Mouse (Mus musculus) gastrocnemius, postnatal 10 days (tissue): ENCODE data around the gene Cyp46a1. TPM values are rescaled to one million over a fixed set of nuclear protein-coding genes. Genes with fewer than 3 reads are reported as not detected.

Experiments
- DNase-seq: peaks from one replicate; pipeline ENCODE4 v3.0.0; 2021; ENCODE audit warnings: mixed read lengths
- total RNA-seq, 2 experiments: library from RNA; stranded (reverse); gene quantifications; 2 replicates each; pipeline ENCODE4 v1.2.3; 2021

Gene Cyp46a1
- total RNA-seq, 2 experiments from 2014 or later: 1.1 to 1.5 TPM

DNA sequence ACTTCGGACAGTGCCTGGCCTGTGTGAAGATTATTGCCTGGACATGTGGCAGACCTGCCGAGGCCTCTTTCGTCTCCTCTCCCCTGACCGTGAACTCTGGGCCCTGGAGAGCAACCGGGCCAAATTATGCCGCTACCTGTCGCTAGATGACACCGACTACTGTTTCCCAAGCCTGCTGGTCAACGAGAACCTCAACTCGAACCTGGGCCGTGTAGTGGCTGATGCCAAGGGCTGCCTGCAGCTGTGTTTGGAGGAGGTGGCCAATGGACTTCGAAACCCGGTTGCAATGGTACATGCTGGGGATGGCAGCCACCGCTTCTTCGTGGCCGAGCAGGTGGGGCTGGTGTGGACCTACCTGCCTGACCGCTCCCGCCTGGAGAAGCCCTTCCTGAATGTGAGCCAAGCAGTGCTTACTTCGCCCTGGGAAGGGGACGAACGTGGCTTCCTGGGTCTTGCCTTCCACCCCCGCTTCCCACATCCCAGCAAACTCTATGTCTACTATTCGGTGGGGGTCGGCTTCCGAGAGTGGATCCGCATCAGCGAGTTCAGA is 22.4 kb upstream of the Cyp46a1 start:
- DNase-seq: no peak

DNA sequence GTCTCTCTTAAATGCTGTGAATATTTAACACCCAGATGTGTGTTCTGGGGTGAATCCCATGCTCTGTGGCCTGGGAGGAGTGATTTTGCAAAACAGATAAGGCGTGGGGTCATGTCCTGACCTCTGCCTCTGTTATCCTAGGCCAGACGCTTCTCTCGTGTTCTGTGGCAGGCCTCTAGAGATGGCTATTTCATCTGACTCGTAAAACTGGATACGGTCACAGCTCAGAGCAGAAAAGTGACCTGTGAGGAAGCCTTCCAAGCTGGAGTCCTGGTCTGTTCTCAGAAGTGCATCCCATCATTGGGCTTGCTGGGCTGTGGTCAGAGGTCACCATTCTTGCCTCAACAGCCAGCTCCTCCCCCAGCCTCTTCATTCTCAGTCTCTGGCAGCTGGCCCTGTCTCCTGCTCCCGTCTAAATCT is 21.7 kb upstream of the Cyp46a1 start:
- no peak for DNase-seq

DNA sequence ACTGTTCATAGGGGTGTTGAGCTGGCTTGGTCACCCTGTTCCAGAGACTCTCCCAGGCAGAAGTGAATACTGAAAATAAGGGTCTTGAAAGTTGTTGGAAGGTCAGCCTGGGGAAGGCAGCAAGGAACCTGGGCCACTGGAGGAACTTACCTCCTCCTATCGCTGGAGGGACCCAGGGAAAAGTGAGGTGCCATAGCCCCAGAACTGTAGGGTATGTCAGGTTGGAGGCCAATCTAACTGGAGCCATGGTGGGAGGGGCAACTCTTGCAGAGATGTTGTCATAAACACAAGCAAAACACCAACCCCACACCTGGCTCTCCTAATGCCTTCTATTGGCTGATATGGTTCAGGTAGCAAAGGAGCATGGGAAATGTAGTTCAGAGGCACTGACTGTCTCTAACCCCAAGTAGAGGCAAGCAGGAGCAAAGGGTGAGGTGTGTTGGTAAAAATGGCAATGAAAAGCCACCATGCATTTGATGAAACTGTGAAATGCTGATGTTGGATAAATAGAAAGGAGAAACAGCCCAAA is 20.9 kb upstream of the Cyp46a1 start:
- DNase-seq: no peak

GRCm38 (mm10) chr12:108315818-108316217 is 18.4 kb upstream of the Cyp46a1 start:
- DNase-seq: no peak

DNA sequence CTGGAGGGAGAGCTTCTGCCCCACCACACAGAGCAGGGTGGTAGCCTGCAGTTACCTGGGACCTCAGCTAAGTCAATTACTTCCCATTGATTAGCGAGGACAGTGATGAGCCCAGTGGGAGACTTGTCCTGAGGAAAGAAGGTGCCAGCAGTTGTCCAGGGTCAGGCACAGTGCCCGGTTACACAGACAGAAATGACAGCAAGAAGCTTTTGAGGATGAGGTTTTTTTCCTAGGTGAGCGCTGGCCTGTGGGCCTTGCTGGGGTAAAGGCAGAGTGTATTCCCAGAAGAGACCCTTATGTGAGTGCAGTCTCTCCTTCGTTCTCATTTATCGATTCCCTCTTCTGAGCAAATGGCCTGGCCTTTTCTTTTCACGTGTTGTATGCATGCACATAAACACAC is 17.5 kb upstream of the Cyp46a1 start:
- no peak for DNase-seq

DNA sequence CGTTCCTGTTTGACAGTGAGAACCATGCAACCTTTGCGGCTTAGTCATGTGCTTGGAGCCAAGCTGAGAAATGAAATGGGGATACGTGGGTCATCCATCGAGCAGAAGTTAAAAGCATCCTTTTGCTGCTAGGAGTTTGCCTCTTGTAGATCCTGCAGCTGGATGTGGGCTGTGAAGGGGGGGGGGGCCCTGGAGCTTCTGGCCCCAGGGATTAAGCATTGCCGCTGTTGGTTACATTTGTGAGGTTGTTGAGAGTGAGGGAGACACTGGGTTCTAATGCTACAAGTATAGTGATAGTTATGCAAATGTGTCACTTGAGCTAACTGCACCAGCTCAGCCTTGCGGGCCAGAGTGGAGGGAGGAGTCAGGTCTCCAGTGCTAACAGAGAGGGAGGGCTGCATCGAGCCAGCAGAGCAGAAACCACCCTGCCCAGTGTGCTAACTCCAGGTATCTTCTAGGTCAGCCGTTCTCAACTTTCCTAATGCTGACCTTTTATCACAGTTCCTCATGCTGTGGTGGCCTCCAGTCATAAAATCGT is 16.9 kb upstream of the Cyp46a1 start:
- no peak for DNase-seq

- no peak for DNase-seq
Measured at GRCm38 (mm10) chr12:108317826-108318430, 16.3 kb upstream of the Cyp46a1 start.

GRCm38 (mm10) chr12:108318499-108318898 is 15.7 kb upstream of the Cyp46a1 start:
- DNase-seq: no peak

DNA sequence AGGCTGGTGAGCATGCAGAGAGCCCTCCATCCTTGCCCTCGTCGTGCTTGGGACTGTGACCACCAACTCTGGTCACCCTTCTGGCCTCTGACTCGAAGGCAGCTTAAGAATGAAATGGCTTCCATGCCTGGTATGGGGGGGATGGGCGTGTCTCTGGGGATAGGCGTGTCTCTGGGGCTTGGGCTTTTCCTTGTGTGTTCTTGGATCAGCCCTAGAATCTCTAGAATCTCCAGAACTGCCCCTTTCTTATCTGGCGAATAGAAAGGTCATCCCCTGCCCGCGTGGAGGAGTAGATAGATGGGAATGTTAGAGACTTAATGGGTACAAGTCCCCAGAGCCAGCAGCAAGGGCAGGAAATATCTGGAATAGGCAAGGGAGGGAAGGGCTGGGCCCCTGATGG is 14.1 kb upstream of the Cyp46a1 start:
- no peak for DNase-seq

DNA sequence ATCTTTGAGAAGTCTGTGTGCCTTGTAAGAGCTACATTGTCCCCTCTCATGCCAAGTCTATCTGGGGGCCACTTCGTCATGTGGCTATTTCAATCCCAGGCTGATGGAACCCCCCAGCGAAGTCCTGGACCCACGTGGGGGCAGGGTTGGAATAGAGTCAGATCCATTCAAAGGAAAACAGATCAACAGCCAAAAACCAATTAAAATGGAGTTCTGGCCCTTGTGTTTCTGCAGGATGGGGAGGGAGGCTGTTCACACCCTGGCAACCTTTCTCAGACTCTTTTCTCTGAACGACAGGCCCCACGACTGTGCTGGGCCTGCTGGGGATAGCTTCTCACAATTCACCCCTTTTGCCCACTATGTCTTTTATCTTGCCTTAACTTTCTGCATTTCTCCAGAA is 7.8 kb upstream of the Cyp46a1 start:
- DNase-seq: no peak

- DNase-seq: peak; percentile 39
Measured at GRCm38 (mm10) chr12:108327889-108328491, 6.2 kb upstream of the Cyp46a1 start.

- peak; percentile 89 for DNase-seq
Measured at GRCm38 (mm10) chr12:108333056-108333455, 1.1 kb upstream of the Cyp46a1 start.

- DNase-seq: no peak
Measured at GRCm38 (mm10) chr12:108333481-108333882, 699 bp upstream of the Cyp46a1 start.

DNA sequence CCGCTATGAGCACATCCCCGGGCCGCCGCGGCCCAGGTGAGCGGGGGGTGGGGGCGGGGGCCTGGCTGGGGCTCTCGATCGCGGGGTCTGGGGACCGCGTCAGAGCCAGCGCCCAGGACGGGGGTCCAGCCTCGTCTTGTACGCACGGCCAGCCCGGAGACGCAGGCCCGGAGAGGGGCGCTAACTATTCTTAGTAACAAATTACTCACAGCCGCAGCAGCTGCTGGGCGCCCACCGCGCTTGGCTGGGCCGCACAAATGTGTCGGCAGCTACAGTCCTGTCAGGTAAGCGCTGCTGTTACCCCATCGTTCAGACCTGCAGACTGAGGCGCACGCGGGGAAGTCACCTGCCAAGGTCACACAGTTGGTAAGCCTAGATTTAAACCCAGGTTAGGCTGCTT is 348 bp downstream of the Cyp46a1 start:
- DNase-seq: no peak

GRCm38 (mm10) chr12:108338572-108339190 is 4.5 kb downstream of the Cyp46a1 start:
- DNase-seq: no peak

DNA sequence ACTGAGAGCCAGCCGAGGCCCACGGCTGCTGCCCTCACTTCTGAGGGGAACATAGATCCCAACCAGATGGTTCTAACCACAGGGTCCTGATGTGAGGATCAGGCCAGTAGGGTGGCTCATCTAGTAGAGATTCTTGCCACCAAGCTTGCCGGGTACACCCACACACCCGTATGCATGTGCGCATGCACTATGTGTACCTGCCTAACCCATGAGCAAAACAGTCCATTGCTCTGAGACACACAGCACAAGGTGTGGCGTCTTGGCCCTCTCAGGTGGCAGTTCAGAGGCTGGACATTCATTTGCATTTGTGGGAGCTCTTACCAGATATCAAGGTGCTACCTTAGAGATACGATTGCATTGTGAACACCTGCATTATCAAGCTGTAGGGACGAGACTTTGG is 14.0 kb downstream of the Cyp46a1 start:
- no peak for DNase-seq

- no peak for DNase-seq
Measured at GRCm38 (mm10) chr12:108349026-108349425, 14.8 kb downstream of the Cyp46a1 start.

DNA sequence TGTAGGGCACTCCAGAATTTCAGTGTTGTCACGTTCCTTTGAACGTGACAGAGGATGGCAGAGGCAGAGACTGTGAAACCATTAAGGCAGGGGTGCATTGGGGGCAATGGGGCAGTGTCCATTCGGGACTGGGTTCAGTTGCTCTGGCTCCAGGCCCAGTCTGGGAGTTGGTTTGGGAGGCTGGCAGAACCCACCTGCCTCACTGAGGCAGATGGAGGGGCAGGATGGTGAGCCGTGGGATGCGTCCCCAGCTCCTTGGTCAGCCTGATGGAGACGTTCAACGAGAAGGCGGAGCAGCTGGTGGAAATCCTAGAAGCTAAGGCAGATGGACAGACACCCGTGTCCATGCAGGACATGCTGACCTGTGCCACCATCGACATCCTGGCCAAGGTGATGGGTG is 16.8 kb downstream of the Cyp46a1 start:
- DNase-seq: no peak

DNA sequence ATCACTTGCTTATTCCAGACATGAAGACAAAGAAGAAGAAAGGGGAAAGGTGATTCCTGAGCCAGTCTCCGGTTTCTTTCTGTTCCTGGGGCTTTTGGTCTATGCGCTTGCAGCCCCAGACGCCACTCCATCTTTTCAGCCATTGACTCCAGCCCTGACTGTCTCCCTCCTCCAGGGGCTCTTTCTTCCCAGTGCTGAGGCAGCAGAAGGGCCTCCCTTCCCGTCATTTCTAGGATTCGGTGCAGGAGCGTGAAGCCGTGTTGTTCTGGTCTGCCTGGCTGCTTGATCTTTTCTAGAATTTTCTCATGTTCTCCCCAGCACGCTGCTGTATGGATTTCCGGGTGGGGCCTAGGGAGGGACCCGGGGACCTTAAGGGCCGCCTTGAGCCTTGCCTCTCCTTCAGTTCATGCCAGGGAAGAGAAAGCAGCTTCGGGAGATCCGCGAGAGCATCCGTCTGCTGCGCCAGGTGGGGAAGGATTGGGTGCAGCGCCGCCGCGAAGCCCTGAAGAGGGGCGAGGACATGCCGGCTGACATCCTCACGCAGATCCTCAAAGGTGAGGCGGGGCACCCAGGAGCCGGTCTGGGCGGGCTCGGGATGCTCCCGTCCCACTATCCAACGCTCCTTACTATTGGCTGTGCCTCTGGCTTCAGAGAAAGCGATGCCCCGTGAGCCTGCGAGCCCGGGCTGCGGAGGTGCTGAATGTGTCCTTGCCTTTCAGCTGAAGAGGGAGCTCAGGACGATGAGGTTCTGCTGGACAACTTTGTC is 18.4 kb downstream of the Cyp46a1 start:
- no peak for DNase-seq

GRCm38 (mm10) chr12:108354284-108354683 is 20.1 kb downstream of the Cyp46a1 start:
- DNase-seq: no peak

DNA sequence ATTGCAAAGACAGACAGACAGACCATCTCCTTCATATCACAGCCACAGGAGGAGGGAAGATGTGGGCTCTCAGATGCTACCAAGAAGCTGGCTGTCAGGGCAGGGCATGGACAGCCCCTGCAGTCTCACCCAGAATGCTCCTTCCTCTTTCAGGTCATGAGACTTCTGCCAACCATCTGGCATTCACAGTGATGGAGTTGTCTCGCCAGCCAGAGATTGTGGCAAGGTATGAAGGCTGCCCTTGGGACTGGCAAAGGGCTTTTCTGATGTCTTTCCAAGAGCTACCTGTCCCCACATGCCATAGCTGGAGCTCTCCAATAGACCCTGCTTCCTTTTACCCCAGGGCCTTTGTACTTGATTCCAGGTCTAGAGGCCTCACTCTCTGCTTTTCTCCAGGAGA is 21.1 kb downstream of the Cyp46a1 start:
- DNase-seq: no peak

- no peak for DNase-seq
Measured at GRCm38 (mm10) chr12:108355986-108356385, 21.8 kb downstream of the Cyp46a1 start.
